Mouse (Mus musculus): ENCODE results near the gene Pde8b. TPM values are rescaled to one million over a fixed set of nuclear protein-coding genes. Genes with fewer than 3 reads are reported as not detected.

Pde8b gene
- polyA plus RNA-seq, 1 experiment: 1.2 TPM

- Histone ChIP-seq H3K4me3 (ENCODE audit: low read depth, low read length) (no peak overlapping the region), H3K9me3 (replicated peaks; ENCODE audit: control insufficient read depth, insufficient read depth, low read length, poor library complexity, severe bottlenecking) (no peaks in the 10 kb centered on the region), H3K4me1 (ENCODE audit: control insufficient read depth, insufficient read depth, low read length) (no peaks in the 10 kb centered on the region), H3K27ac (ENCODE audit: insufficient read depth, low read length) (no peak overlapping the region), H3K36me3 (ENCODE audit: control insufficient read depth, insufficient read depth, low read length, poor library complexity, severe bottlenecking) (no peaks in the 10 kb centered on the region), H3K9ac (ENCODE audit: low read depth, poor library complexity, severe bottlenecking) (no peak overlapping the region), H3K27me3 (ENCODE audit: control insufficient read depth, insufficient read depth, low read length, poor library complexity, severe bottlenecking) (no peaks in the 10 kb centered on the region)
- no peak for TF ChIP-seq EP300 (IDR thresholded peaks at IDR 0.05; ENCODE audit: insufficient read depth, low read depth, low read length)
- TF ChIP-seq POLR2A (IDR thresholded peaks at IDR 0.05; ENCODE audit: insufficient read depth, low read length): no peak
- TF ChIP-seq CTCF (IDR thresholded peaks at IDR 0.05; ENCODE audit: low read depth, low read length): no peak
Measured at GRCm38 (mm10) chr13:95091546-95092445, 158.3 kb downstream of the Pde8b start.

- Histone ChIP-seq H3K4me3 (ENCODE audit: low read depth, low read length) (no peak overlapping the region), H3K36me3 (ENCODE audit: control insufficient read depth, insufficient read depth, low read length, poor library complexity, severe bottlenecking) (no peaks in the 10 kb centered on the region), H3K9me3 (replicated peaks; ENCODE audit: control insufficient read depth, insufficient read depth, low read length, poor library complexity, severe bottlenecking) (no peaks in the 10 kb centered on the region), H3K4me1 (ENCODE audit: control insufficient read depth, insufficient read depth, low read length) (no peaks in the 10 kb centered on the region), H3K27ac (ENCODE audit: insufficient read depth, low read length) (no peak overlapping the region), H3K27me3 (ENCODE audit: control insufficient read depth, insufficient read depth, low read length, poor library complexity, severe bottlenecking) (no peaks in the 10 kb centered on the region), H3K9ac (ENCODE audit: low read depth, poor library complexity, severe bottlenecking) (no peak overlapping the region)
- TF ChIP-seq POLR2A (IDR thresholded peaks at IDR 0.05; ENCODE audit: insufficient read depth, low read length): no peak
- no peak for TF ChIP-seq CTCF (IDR thresholded peaks at IDR 0.05; ENCODE audit: low read depth, low read length)
- no peak for TF ChIP-seq EP300 (IDR thresholded peaks at IDR 0.05; ENCODE audit: insufficient read depth, low read depth, low read length)
Measured at GRCm38 (mm10) chr13:95087358-95087787, 162.8 kb downstream of the Pde8b start.

- Histone ChIP-seq H3K9me3 (replicated peaks; ENCODE audit: control insufficient read depth, insufficient read depth, low read length, poor library complexity, severe bottlenecking) (no peaks in the 10 kb centered on the region), H3K4me3 (ENCODE audit: low read depth, low read length) (no peak overlapping the region), H3K27ac (ENCODE audit: insufficient read depth, low read length) (no peak overlapping the region), H3K9ac (ENCODE audit: low read depth, poor library complexity, severe bottlenecking) (no peak overlapping the region), H3K27me3 (ENCODE audit: control insufficient read depth, insufficient read depth, low read length, poor library complexity, severe bottlenecking) (no peaks in the 10 kb centered on the region), H3K4me1 (ENCODE audit: control insufficient read depth, insufficient read depth, low read length) (no peaks in the 10 kb centered on the region), H3K36me3 (ENCODE audit: control insufficient read depth, insufficient read depth, low read length, poor library complexity, severe bottlenecking) (no peaks in the 10 kb centered on the region)
- TF ChIP-seq EP300 (IDR thresholded peaks at IDR 0.05; ENCODE audit: insufficient read depth, low read depth, low read length) (no peak), POLR2A (IDR thresholded peaks at IDR 0.05; ENCODE audit: insufficient read depth, low read length) (no peak), CTCF (IDR thresholded peaks at IDR 0.05; ENCODE audit: low read depth, low read length) (no peak)
Measured at GRCm38 (mm10) chr13:95086033-95086432, 164.1 kb downstream of the Pde8b start.

- H3K4me1 ChIP-seq (ENCODE audit: control insufficient read depth, insufficient read depth, low read length): no peaks in the 10 kb centered on the region
- no peaks in the 10 kb centered on the region for H3K36me3 ChIP-seq (ENCODE audit: control insufficient read depth, insufficient read depth, low read length, poor library complexity, severe bottlenecking)
- TF ChIP-seq CTCF (IDR thresholded peaks at IDR 0.05; ENCODE audit: low read depth, low read length) (no peak), EP300 (IDR thresholded peaks at IDR 0.05; ENCODE audit: insufficient read depth, low read depth, low read length) (no peak), POLR2A (IDR thresholded peaks at IDR 0.05; ENCODE audit: insufficient read depth, low read length) (no peak)
- H3K9ac ChIP-seq (ENCODE audit: low read depth, poor library complexity, severe bottlenecking): no peak overlapping the region
- H3K27ac ChIP-seq (ENCODE audit: insufficient read depth, low read length): no peak overlapping the region
- no peaks in the 10 kb centered on the region for H3K27me3 ChIP-seq (ENCODE audit: control insufficient read depth, insufficient read depth, low read length, poor library complexity, severe bottlenecking)
- H3K9me3 ChIP-seq (replicated peaks; ENCODE audit: control insufficient read depth, insufficient read depth, low read length, poor library complexity, severe bottlenecking): no peaks in the 10 kb centered on the region
- H3K4me3 ChIP-seq (ENCODE audit: low read depth, low read length): no peak overlapping the region
Measured at GRCm38 (mm10) chr13:95082611-95083010, 167.5 kb downstream of the Pde8b start.

GRCm38 (mm10) chr13:95081082-95081481 lies 169.1 kb downstream of the Pde8b start:
- Histone ChIP-seq H3K27me3 (ENCODE audit: control insufficient read depth, insufficient read depth, low read length, poor library complexity, severe bottlenecking) (no peaks in the 10 kb centered on the region), H3K9ac (ENCODE audit: low read depth, poor library complexity, severe bottlenecking) (no peak overlapping the region), H3K36me3 (ENCODE audit: control insufficient read depth, insufficient read depth, low read length, poor library complexity, severe bottlenecking) (no peaks in the 10 kb centered on the region), H3K4me3 (ENCODE audit: low read depth, low read length) (no peak overlapping the region), H3K27ac (ENCODE audit: insufficient read depth, low read length) (no peak overlapping the region), H3K9me3 (replicated peaks; ENCODE audit: control insufficient read depth, insufficient read depth, low read length, poor library complexity, severe bottlenecking) (no peaks in the 10 kb centered on the region), H3K4me1 (ENCODE audit: control insufficient read depth, insufficient read depth, low read length) (no peaks in the 10 kb centered on the region)
- TF ChIP-seq EP300 (IDR thresholded peaks at IDR 0.05; ENCODE audit: insufficient read depth, low read depth, low read length): no peak
- no peak for TF ChIP-seq POLR2A (IDR thresholded peaks at IDR 0.05; ENCODE audit: insufficient read depth, low read length)
- no peak for TF ChIP-seq CTCF (IDR thresholded peaks at IDR 0.05; ENCODE audit: low read depth, low read length)

- Histone ChIP-seq H3K36me3 (ENCODE audit: control insufficient read depth, insufficient read depth, low read length, poor library complexity, severe bottlenecking) (no peaks in the 10 kb centered on the region), H3K9me3 (replicated peaks; ENCODE audit: control insufficient read depth, insufficient read depth, low read length, poor library complexity, severe bottlenecking) (no peaks in the 10 kb centered on the region), H3K4me1 (ENCODE audit: control insufficient read depth, insufficient read depth, low read length) (no peaks in the 10 kb centered on the region), H3K4me3 (ENCODE audit: low read depth, low read length) (no peak overlapping the region), H3K27ac (ENCODE audit: insufficient read depth, low read length) (no peak overlapping the region), H3K9ac (ENCODE audit: low read depth, poor library complexity, severe bottlenecking) (no peak overlapping the region), H3K27me3 (ENCODE audit: control insufficient read depth, insufficient read depth, low read length, poor library complexity, severe bottlenecking) (no peaks in the 10 kb centered on the region)
- TF ChIP-seq CTCF (IDR thresholded peaks at IDR 0.05; ENCODE audit: low read depth, low read length) (no peak), POLR2A (IDR thresholded peaks at IDR 0.05; ENCODE audit: insufficient read depth, low read length) (no peak), EP300 (IDR thresholded peaks at IDR 0.05; ENCODE audit: insufficient read depth, low read depth, low read length) (no peak)
Measured at GRCm38 (mm10) chr13:95078492-95078891, 171.6 kb downstream of the Pde8b start.

Data from ES-Bruce4 (cell line).